Mouse (Mus musculus) hindbrain, embryonic 10.5 days (tissue): ENCODE measurements around the gene Tbcel. TPM values are rescaled to one million over a fixed set of nuclear protein-coding genes. Genes with fewer than 3 reads are reported as not detected.

ENCODE experiments used
- DNase-seq: peaks from one replicate; pipeline ENCODE4 v3.0.0-alpha.2; 2017; ENCODE audit warnings: low spot score
- H3K27ac ChIP-seq: fragments of 300-500 bp; sonication (generic); 2 replicates; pipeline ENCODE4 v1.5.1; 2016; ENCODE audit warnings: mild to moderate bottlenecking, moderate library complexity
- H3K27me3 ChIP-seq: fragments of 300-500 bp; sonication (generic); 2 replicates; pipeline ENCODE4 v1.6.1; 2016; ENCODE audit warnings: mild to moderate bottlenecking; ENCODE audit not compliant: poor library complexity, insufficient read depth, severe bottlenecking
- H3K36me3 ChIP-seq: fragments of 300-500 bp; sonication (generic); 2 replicates; pipeline ENCODE4 v1.6.1; 2016; ENCODE audit warnings: mild to moderate bottlenecking, moderate library complexity
- H3K4me1 ChIP-seq: fragments of 300-500 bp; sonication (generic); replicated peaks from 2 replicates; pipeline ENCODE4 v1.6.1; 2016; ENCODE audit warnings: mild to moderate bottlenecking
- H3K4me3 ChIP-seq: fragments of 300-500 bp; sonication (generic); 2 replicates; pipeline ENCODE4 v1.5.1; 2016; ENCODE audit warnings: mild to moderate bottlenecking, moderate library complexity
- H3K9me3 ChIP-seq: fragments of 300-500 bp; sonication (generic); 2 replicates; pipeline ENCODE4 v1.6.1; 2016; ENCODE audit warnings: mild to moderate bottlenecking, moderate library complexity
- WGBS: fragments of 180-500 bp; shearing (Covaris S2); methylation state at CpG from one replicate; pipeline ENCODE4 v1.1.7; 2016; 5-methylcytosine and 5-hydroxymethylcytosine counted together
- polyA plus RNA-seq: library from polyadenylated mRNA; unstranded; fragments of >200 nt; fragmentation: Nextera tagmentation; extraction: Ambion mirVana; gene quantifications from 2 replicates; pipeline ENCODE4 v1.2.1, GENCODE M21; 2016

The Tbcel gene
- polyA plus RNA-seq, 1 experiment from 2014 or later = 3.3 TPM

DNA sequence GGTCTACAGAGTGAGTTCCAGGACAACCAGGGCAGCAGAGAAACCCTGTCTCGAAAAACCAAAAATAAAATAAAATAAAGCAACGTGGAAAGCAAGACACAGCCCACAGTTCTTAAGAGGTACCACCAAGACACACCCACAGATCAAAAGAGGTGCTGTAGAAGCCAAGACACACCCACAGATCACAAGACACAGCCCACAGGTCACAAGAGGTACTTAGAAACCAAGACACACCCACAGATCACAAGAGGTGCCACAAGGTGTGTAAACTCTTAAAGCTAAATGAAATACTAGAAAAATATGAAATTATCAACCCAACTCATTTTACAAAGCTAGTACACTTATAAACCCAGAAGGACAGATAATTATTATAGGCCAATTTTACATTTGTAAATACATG is 84.0 kb downstream of the Tbcel start:
- H3K4me3 ChIP-seq = no peak overlapping the region
- H3K4me1 ChIP-seq = peaks cover 24% of the 10 kb centered on the region
- no peaks in the 10 kb centered on the region for H3K9me3 ChIP-seq
- H3K27me3 ChIP-seq = no peaks in the 10 kb centered on the region
- DNase-seq = no peak
- H3K27ac ChIP-seq = no peak overlapping the region
- 94% methylated on average over 2 of the region's 2 CpGs for WGBS
- peaks cover 54% of the 10 kb centered on the region for H3K36me3 ChIP-seq

DNA sequence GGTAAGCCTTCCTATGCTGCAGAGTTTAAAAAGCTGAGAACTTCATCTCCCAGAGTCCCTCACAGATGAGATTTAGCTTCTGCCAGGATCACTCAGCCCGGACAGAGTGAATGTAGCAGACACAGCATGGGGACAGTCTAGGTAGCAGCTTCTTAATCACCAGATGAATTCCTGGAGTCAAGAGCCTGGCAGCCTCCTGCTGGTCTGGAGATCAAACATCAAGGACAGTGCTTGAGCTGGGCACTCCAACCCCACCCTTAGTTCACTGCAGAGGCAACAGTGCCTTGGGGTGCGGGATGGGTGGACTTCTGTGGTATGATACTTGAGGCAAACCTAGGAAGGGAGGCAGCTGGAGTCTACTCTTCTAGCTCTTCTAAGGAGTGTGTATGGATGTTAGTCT is 87.9 kb downstream of the Tbcel start:
- 66% methylated on average over 2 of the region's 2 CpGs for WGBS
- peaks cover 11% of the 10 kb centered on the region for H3K4me1 ChIP-seq
- H3K9me3 ChIP-seq = no peaks in the 10 kb centered on the region
- no peak overlapping the region for H3K27ac ChIP-seq
- H3K27me3 ChIP-seq = no peaks in the 10 kb centered on the region
- no peak overlapping the region for H3K4me3 ChIP-seq
- H3K36me3 ChIP-seq = peaks cover 68% of the 10 kb centered on the region
- no peak for DNase-seq

DNA sequence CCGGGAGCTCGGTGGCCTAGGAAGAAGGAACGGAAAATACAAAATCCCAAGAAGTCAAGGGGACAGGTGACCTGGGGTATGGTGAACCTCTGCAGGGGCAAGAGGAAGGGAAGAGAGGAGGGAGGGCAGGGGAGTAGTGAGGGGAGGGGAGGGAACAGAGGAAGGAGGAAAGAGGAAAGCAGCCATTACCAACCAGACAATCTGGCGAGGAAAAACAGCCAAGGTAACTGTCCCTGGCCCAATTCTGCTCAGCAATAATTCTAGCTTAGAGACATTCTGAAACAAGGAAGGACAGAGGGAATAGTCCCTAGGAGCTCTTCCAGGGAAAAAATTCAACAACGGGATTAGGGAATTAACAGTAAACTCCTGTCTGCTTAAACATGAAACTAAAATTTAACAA is 88.8 kb downstream of the Tbcel start:
- no peaks in the 10 kb centered on the region for H3K27me3 ChIP-seq
- H3K4me1 ChIP-seq = peaks cover 20% of the 10 kb centered on the region
- peaks cover 68% of the 10 kb centered on the region for H3K36me3 ChIP-seq
- H3K9me3 ChIP-seq = no peaks in the 10 kb centered on the region
- no peak overlapping the region for H3K4me3 ChIP-seq
- DNase-seq = no peak
- WGBS = 87% methylated on average over 5 of the region's 5 CpGs
- no peak overlapping the region for H3K27ac ChIP-seq

DNA sequence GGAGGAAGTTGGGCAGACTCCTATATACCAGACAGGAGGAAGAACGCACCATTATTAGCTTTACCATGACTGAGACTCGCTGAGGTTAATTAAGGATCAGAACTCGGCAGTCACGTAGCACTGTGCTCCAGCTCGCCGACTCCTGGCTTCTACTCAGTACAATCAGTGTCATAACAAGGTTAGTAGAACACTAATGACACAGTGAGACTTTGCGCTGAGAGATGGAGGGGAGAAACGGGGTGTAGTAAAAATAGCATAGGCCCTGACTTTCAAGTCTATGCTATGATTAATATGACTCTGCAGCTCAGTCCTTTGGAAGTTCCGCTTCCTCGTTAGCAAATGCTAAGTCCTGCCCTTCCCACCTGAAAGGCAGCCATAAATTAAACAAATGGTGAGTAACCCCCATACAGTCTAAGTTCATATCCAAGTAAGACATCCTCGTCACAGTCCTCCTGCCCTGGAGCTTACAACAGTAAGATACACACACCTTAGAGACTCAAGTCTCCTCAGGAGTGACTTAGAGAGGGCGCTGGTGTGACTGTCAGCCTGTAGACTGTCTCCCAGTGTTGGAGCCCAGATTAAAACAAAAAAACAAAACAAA is 90.2 kb downstream of the Tbcel start:
- Histone ChIP-seq H3K9me3 (no peaks in the 10 kb centered on the region), H3K36me3 (peaks cover 63% of the 10 kb centered on the region), H3K4me1 (peaks cover 30% of the 10 kb centered on the region), H3K4me3 (no peak overlapping the region), H3K27ac (no peak overlapping the region), H3K27me3 (no peaks in the 10 kb centered on the region)
- DNase-seq = no peak
- WGBS = 93% methylated on average over 12 of the region's 12 CpGs

DNA sequence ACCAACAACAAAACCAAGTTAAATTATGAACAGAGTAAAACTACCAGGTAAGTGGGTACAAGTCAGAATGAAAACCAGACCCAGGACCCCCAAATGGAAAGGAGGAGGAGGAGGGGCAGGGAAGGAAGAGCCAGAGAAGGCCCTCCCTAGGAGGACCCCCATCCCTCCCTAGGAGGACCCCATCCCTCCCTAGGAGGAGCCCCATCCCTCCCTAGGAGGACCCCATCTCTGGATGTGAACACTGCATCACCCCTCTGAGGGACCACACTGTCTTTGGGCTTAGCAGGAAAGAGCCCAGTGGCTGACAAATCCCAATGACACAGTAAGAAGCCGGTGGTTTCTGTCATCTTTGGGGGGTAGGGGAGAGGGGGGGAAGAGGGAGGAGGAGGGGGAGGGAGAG is 92.4 kb downstream of the Tbcel start:
- Histone ChIP-seq H3K9me3 (no peaks in the 10 kb centered on the region), H3K4me3 (no peak overlapping the region), H3K27ac (no peak overlapping the region), H3K27me3 (no peaks in the 10 kb centered on the region), H3K36me3 (peaks cover 44% of the 10 kb centered on the region), H3K4me1 (peaks cover 30% of the 10 kb centered on the region)
- 21% methylated on average over 1 of the region's 1 CpGs for WGBS
- DNase-seq = no peak

DNA sequence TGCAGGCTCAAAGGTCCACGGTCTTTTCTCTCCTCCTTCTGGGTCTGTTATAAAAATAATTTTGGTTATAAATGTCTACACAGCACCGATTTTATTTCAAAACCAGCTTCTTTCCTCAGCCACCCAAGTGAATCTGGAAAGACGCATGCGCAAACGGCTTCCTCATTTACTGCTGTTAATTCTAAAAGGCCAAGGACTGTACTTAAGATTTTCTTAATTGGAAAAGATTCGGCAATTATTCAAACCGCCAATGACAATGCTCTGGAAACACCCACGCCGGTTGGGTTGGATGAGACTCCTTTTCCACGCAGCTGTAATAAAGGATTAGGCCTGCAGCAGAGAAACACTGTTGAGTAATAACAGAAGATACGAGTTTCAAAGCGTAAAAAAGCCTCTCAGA is 94.3 kb downstream of the Tbcel start:
- DNase-seq = no peak
- WGBS = 80% methylated on average over 12 of the region's 12 CpGs
- H3K4me3 ChIP-seq = no peak overlapping the region

DNA sequence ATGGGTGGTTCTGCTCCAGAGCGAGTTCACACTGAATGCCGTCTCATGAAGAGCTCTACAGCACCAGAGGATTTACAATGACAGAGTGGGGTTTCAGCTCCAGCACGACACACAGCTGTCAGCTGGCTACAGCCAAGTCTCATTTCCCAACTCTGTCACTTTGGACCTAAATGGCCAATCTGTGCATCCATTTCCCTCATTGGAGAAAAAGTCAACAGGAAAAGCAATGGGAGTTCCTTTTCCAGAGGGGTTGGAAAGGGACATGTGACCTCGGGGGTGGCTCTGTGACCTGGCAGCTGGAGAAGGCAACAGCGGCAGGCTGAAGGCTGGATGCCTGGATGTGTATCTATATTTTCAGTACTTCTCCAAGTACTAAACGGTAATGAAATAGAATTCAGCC is 96.3 kb downstream of the Tbcel start:
- no peaks in the 10 kb centered on the region for H3K9me3 ChIP-seq
- peaks cover 29% of the 10 kb centered on the region for H3K4me1 ChIP-seq
- DNase-seq = no peak
- H3K27ac ChIP-seq = no peak overlapping the region
- 93% methylated on average over 6 of the region's 6 CpGs for WGBS
- no peak overlapping the region for H3K4me3 ChIP-seq
- H3K36me3 ChIP-seq = peaks cover 24% of the 10 kb centered on the region
- H3K27me3 ChIP-seq = no peaks in the 10 kb centered on the region

More for the DNA sequence above, 94.3 kb downstream of the Tbcel start:
- Histone ChIP-seq H3K4me1 (peaks cover 30% of the 10 kb centered on the region), H3K27ac (no peak overlapping the region), H3K9me3 (no peaks in the 10 kb centered on the region), H3K27me3 (no peaks in the 10 kb centered on the region), H3K36me3 (peaks cover 36% of the 10 kb centered on the region)

DNA sequence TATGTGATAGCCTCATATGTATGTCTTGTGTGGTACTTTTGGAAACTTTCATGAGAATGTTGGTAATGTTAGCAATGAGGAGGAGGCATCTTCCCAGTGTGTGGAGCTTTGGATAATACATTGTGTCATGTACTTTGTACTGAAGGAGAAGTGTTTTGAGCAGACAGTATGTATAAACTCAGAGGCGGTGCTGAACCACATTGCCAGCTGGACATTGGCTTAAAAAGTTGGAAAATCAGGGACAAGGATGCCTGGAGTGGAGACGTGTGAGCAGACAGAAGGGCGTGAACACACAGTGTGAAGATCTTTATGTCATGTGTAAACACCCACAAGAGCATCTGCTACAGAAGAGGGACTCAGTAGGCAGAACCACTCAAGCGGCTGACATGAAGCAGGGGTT is 101.9 kb downstream of the Tbcel start:
- WGBS = 84% methylated on average over 4 of the region's 4 CpGs

DNA sequence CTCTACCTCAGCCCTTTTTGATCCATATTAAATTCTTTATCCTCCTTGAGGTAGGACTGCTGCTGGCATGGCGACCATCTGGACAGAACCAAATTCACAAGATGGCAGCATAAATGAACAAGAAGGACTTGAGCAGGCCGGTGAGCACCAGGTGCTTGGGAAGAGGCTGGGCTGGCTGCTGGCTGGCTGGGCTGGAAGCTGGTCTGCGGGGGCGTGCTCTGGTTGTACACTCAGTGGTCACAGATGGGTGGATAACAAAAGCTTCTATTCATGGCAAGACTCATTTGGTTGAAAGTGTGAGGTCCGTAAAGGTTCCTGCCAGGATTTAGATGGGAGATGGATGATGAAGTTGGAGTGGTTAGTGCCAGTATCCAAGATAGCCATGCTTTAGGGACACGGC is 106.1 kb downstream of the Tbcel start:
- Histone ChIP-seq H3K4me3 (no peak overlapping the region), H3K36me3 (no peaks in the 10 kb centered on the region), H3K27me3 (no peaks in the 10 kb centered on the region), H3K4me1 (peaks cover 26% of the 10 kb centered on the region), H3K27ac (peak overlapping the region; percentile 62; the same call in 1 of the 2 replicates), H3K9me3 (no peaks in the 10 kb centered on the region)
- peak; percentile 9 for DNase-seq
- 56% methylated on average over 6 of the region's 6 CpGs for WGBS

More for the DNA sequence above, 101.9 kb downstream of the Tbcel start:
- DNase-seq = no peak
- no peaks in the 10 kb centered on the region for H3K27me3 ChIP-seq
- H3K27ac ChIP-seq = no peak overlapping the region
- H3K9me3 ChIP-seq = no peaks in the 10 kb centered on the region
- peaks cover 11% of the 10 kb centered on the region for H3K4me1 ChIP-seq
- H3K4me3 ChIP-seq = no peak overlapping the region
- H3K36me3 ChIP-seq = no peaks in the 10 kb centered on the region

DNA sequence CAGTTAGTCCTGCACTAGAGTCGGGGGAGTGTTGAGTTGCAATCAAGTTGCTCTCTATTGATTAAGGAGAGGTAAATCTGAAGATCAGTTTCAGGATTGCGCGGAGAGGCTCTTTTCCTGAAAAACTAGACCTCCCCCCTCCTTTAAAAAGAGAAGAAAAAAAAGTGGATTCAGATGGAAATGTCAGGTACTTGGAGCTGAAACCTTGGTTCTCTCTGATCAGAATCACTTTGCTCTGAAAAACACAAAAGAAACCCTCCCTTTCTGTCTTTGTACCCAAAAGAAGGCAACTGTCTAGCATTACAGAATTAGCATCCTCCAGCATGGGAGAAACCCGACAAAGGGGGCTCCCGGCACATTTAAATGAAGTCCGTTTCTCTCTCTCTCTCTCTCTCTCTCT is 107.8 kb downstream of the Tbcel start, which contains the start of gene Tecta:
Gene Tecta, minus strand, starts transcription at position 101 of the 400 bp plus-strand sequence.
- no peaks in the 10 kb centered on the region for H3K27me3 ChIP-seq
- H3K4me1 ChIP-seq = peaks cover 26% of the 10 kb centered on the region
- no peaks in the 10 kb centered on the region for H3K36me3 ChIP-seq
- H3K27ac ChIP-seq = 0 out of 2 replicates have a peak within 1 kb of the TSS, but pooled peaks have one; percentile 13
- no peak within 1 kb of the TSS for H3K4me3 ChIP-seq
- 65% methylated on average over 6 of the region's 6 CpGs for WGBS
- no peak for DNase-seq
- no peaks in the 10 kb centered on the region for H3K9me3 ChIP-seq

DNA sequence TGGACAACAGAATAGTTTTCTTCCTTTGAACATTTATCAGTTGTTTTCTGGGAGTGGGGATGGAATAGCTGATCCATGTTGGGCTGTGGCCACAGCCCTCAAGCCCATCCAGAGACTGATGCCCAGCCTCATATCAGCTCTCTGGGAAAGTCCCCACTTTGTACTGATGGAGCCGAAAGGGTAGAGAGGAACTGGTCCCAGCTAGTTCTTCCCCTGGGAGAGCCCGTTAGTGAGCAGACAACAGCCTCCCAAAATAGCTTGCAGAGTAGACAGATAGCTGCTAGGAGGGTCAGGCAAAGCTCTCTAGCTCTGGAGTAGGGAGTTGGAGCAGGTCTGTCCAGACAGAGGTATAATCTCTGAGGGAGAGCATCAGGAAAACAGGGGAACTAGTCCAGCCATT is 111.5 kb downstream of the Tbcel start:
- WGBS = 86% methylated on average over 2 of the region's 2 CpGs
- H3K4me1 ChIP-seq = peaks cover 19% of the 10 kb centered on the region
- H3K9me3 ChIP-seq = no peaks in the 10 kb centered on the region
- H3K27me3 ChIP-seq = no peaks in the 10 kb centered on the region
- no peak for DNase-seq
- no peak overlapping the region for H3K27ac ChIP-seq
- H3K36me3 ChIP-seq = no peaks in the 10 kb centered on the region
- H3K4me3 ChIP-seq = no peak overlapping the region

DNA sequence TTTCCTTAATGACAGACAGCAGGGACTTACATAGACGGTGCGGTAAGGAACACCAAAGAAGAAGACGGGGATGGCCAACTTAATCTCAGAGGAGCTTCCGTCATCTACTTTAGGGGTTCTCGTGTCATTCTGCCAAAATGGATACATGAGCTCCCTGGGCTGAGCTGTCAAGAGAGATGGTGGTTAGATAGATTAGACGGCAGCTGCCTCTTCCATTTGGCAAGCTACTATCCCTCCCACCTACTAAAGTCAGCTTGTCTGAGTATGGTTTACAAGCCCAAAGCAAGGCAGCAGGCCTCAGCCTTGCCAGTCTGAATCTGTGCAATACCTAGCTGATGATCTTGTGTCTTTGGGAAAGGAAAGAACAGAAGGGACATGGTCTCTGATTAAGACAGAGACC is 112.7 kb downstream of the Tbcel start:
- no peak for DNase-seq
- Histone ChIP-seq H3K27ac (no peak overlapping the region), H3K27me3 (no peaks in the 10 kb centered on the region), H3K36me3 (no peaks in the 10 kb centered on the region), H3K4me3 (no peak overlapping the region), H3K4me1 (peaks cover 9% of the 10 kb centered on the region; the same call in 1 of the 2 replicates), H3K9me3 (no peaks in the 10 kb centered on the region)
- 93% methylated on average over 6 of the region's 6 CpGs for WGBS

DNA sequence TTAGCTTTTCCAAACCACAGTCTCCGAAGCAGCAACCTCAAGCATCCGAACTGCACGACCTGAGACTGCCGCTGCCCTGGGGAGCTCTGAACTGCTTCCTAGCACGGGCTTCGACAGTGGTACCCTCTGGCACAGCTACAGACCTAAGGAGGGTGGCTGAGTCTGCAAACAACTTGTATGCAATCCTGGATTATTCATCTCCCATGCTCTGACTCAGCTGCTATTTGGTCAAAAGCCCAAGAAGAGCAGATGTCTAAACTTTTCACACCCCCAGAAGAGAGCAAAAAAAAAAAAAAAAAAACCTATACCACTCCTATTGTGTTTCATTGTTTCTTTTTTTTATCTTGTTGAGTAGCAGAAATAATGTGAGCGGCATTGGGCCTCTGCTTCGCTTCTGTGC is 113.3 kb downstream of the Tbcel start:
- Histone ChIP-seq H3K9me3 (no peaks in the 10 kb centered on the region), H3K27ac (no peak overlapping the region), H3K27me3 (no peaks in the 10 kb centered on the region), H3K4me1 (peaks cover 3% of the 10 kb centered on the region; the same call in 1 of the 2 replicates), H3K36me3 (no peaks in the 10 kb centered on the region), H3K4me3 (no peak overlapping the region)
- 86% methylated on average over 8 of the region's 8 CpGs for WGBS
- DNase-seq = no peak

DNA sequence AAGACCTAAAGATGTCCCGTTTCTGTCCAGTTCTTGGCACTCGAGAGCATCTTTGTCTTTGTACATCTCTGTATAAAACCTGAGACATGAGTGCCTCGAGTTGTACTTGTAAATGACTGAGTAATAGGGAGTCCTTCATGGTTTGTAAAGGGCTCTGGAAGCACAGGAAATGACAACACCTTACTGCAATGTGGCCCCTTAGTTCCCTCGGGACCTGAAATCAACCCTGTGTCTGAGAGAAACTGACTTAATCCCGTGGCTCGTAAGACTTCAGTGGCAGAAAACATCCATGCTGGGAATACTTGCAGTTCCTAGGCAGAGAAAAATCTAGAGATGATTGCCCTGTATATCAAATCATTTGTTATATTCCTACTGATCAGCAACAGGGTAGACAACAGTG is 114.7 kb downstream of the Tbcel start:
- H3K9me3 ChIP-seq = no peaks in the 10 kb centered on the region
- H3K27me3 ChIP-seq = no peaks in the 10 kb centered on the region
- H3K27ac ChIP-seq = no peak overlapping the region
- H3K4me3 ChIP-seq = no peak overlapping the region
- WGBS = 76% methylated on average over 6 of the region's 6 CpGs
- no peaks in the 10 kb centered on the region for H3K4me1 ChIP-seq
- no peaks in the 10 kb centered on the region for H3K36me3 ChIP-seq
- DNase-seq = no peak
